Mouse (Mus musculus) T-cell, adult 66 days (primary cell): Measurements from ENCODE around the gene Cnksr3. TPM values are rescaled to one million over a fixed set of nuclear protein-coding genes. Genes with fewer than 3 reads are reported as not detected.

Experiments
- total RNA-seq, 2 experiments: library from RNA; stranded (reverse); gene quantifications; 3 replicates in 1 of 2; 4 replicates in 1 of 2; pipeline ENCODE4 v1.2.4; 2023

Gene Cnksr3
- 1 to 10 TPM; 9.1 to 9.2 TPM for total RNA-seq

DNA sequence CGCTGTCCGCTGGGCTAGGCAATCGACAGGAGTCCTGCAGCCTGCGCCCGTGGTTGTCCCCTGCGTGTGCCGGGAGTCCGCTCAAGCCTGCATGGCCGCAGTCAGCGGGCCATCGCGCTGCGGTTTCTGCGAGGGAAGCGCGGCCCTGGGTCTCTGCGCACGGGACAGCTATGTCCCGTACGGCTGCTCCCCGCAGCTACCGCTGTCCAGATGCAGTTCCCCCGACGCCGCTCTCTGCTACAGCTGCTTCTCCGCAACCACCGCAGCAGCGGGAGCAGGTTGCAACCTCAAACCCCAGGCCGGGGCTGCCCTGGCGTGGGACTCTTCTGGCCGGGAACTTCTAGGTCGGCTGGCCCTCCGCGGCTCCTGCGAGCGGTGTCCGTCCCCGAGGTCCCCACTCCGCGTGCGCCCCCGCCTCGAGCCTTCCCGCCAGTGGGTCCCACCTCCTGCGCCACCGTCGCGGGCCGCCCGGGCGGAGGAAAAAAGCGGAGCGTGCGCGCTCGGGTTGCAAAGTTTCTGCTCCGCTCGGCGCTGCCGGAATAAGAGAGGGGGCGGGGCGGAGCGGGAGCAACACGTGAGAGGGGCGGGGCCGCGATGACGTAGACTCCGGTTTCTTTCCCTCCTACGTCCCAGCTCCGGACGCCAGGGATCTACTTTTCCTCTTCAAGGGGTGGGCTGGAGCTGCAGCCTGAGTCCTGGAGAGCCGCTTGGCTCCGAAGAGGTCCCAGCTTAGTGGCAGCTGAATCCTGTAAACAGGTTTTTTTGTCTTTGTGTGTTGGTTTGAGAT is at the start of gene Cnksr3:
Gene Cnksr3, minus strand, starts transcription at position 542 of the 787 bp plus-strand sequence.

Other genes with a start within 250 kb of the Cnksr3 start
- 100 to 1,000 TPM; 187 to 189 TPM for gene Ipcef1, start 159.8 kb downstream of the Cnksr3 start, total RNA-seq